Mouse (Mus musculus): ENCODE measurements around the gene Psmg4.

The Psmg4 gene

GRCm38 (mm10) chr13:34162491-34163303, at the start of gene Psmg4:
TSS of gene Psmg4 (plus strand) at chr13:34162964.
- DNase-seq = peak; percentile 96

GRCm38 (mm10) chr13:34113086-34113485, 49.7 kb upstream of the Psmg4 start:
- DNase-seq = no peak

- DNase-seq = no peak
These were observed 48.1 kb upstream of the Psmg4 start for GRCm38 (mm10) chr13:34114654-34115053.

- no peak for DNase-seq
These were observed 46.3 kb upstream of the Psmg4 start for GRCm38 (mm10) chr13:34116508-34116907.

- DNase-seq = no peak
These were observed 43.9 kb upstream of the Psmg4 start for GRCm38 (mm10) chr13:34118816-34119215.

GRCm38 (mm10) chr13:34119406-34119805, 43.4 kb upstream of the Psmg4 start:
- DNase-seq = no peak

GRCm38 (mm10) chr13:34120536-34120935, 42.2 kb upstream of the Psmg4 start:
- DNase-seq = no peak

- peak; percentile 67 to 82 for DNase-seq
These were observed 37.1 kb upstream of the Psmg4 start for GRCm38 (mm10) chr13:34125711-34126110.

- DNase-seq = peak; percentile 39 to 71
These were observed 34.3 kb upstream of the Psmg4 start for GRCm38 (mm10) chr13:34128276-34129114.

GRCm38 (mm10) chr13:34129485-34130225, 33.1 kb upstream of the Psmg4 start:
- peak; percentile 73 to 85 for DNase-seq

- peak; percentile 51 to 80 for DNase-seq
These were observed 32.5 kb upstream of the Psmg4 start, which contains the start of gene Tubb2b for GRCm38 (mm10) chr13:34130226-34130731. TSS of gene Tubb2b (minus strand) at chr13:34130466.

GRCm38 (mm10) chr13:34131011-34131707, 31.6 kb upstream of the Psmg4 start:
- no peak for DNase-seq

- peak in 1 of 2 experiments; percentile 33 for DNase-seq
These were observed 31.1 kb upstream of the Psmg4 start for GRCm38 (mm10) chr13:34131708-34132060.

GRCm38 (mm10) chr13:34132299-34132698, 30.5 kb upstream of the Psmg4 start:
- DNase-seq = no peak

GRCm38 (mm10) chr13:34132875-34133274, 29.9 kb upstream of the Psmg4 start:
- DNase-seq = no peak

GRCm38 (mm10) chr13:34133326-34134071, 29.3 kb upstream of the Psmg4 start:
- no peak for DNase-seq

GRCm38 (mm10) chr13:34134276-34134675, 28.5 kb upstream of the Psmg4 start:
- DNase-seq = no peak

GRCm38 (mm10) chr13:34136605-34137004, 26.2 kb upstream of the Psmg4 start:
- DNase-seq = no peak

GRCm38 (mm10) chr13:34143389-34143788, 19.4 kb upstream of the Psmg4 start:
- DNase-seq = no peak

GRCm38 (mm10) chr13:34146916-34147315, 15.8 kb upstream of the Psmg4 start:
- no peak for DNase-seq

GRCm38 (mm10) chr13:34148181-34148580, 14.6 kb upstream of the Psmg4 start:
- DNase-seq = no peak
